Mouse (Mus musculus): ENCODE data around the gene Xiap. TPM values are rescaled to one million over a fixed set of nuclear protein-coding genes. Genes with fewer than 3 reads are reported as not detected.

Xiap gene
- polyA plus RNA-seq, 1 experiment from 2014 or later, result 10.0 TPM

GRCm38 (mm10) chrX:42153056-42153455, 93.6 kb downstream of the Xiap start:
- 25% methylated on average over 4 of the region's 4 CpGs for WGBS
- H3K9me3 ChIP-seq (replicated peaks), result no peaks in the 10 kb centered on the region
- DNase-seq (ENCODE audit: low spot score), result no peak
- H3K4me3 ChIP-seq, result peak overlapping the region; percentile 68
- no peak overlapping the region for H3K27ac ChIP-seq
- H3K4me1 ChIP-seq, result 0 out of 2 replicates have a peak, but pooled peaks cover 5% of the 10 kb centered on the region
- no peaks in the 10 kb centered on the region for H3K36me3 ChIP-seq
- H3K27me3 ChIP-seq (ENCODE audit: low read depth, poor library complexity, severe bottlenecking), result no peaks in the 10 kb centered on the region

Other genes with a start within 250 kb of the Xiap start
- gene Thoc2, start 139.0 kb upstream of the Xiap start, polyA plus RNA-seq (2016; fragmentation: Nextera tagmentation; extraction: Ambion mirVana), result 59.7 and 74.5 TPM in 2 replicates
- 38.8 and 47.1 TPM in 2 replicates for gene Stag2, start 89.6 kb downstream of the Xiap start, polyA plus RNA-seq (2016; fragmentation: Nextera tagmentation; extraction: Ambion mirVana)

Data from limb, embryonic 10.5 days (tissue).